Mouse (Mus musculus) hindbrain, postnatal 0 days (tissue): ENCODE data around the gene Adam12. TPM values are rescaled to one million over a fixed set of nuclear protein-coding genes. Genes with fewer than 3 reads are reported as not detected.

ENCODE experiments used
- ATAC-seq: fragments of 200-750 bp; cut with Nextera tagmentation; 2 replicates; pipeline ENCODE4 v1.8.0; 2017; ENCODE audit warnings: mild to moderate bottlenecking, moderate TSS enrichment, moderate library complexity
- DNase-seq: peaks from one replicate; pipeline ENCODE4 v3.0.0-alpha.2; 2015; ENCODE audit warnings: low spot score
- H3K27ac ChIP-seq: fragments of 300-500 bp; sonication (generic); 2 replicates; pipeline ENCODE4 v1.5.1; 2014; ENCODE audit warnings: mild to moderate bottlenecking
- H3K27me3 ChIP-seq: fragments of 300-500 bp; sonication (generic); 2 replicates; pipeline ENCODE4 v1.6.1; 2014; ENCODE audit warnings: low read length, mixed read lengths; ENCODE audit not compliant: insufficient read depth
- H3K36me3 ChIP-seq: fragments of 300-500 bp; sonication (generic); 2 replicates; pipeline ENCODE4 v1.6.1; 2014; ENCODE audit warnings: low read length, mixed read lengths; ENCODE audit not compliant: insufficient read depth
- H3K4me1 ChIP-seq: fragments of 300-500 bp; sonication (generic); 2 replicates; pipeline ENCODE4 v1.6.1; 2014; ENCODE audit warnings: antibody characterized with exemption, low read length, mixed read lengths; ENCODE audit not compliant: insufficient read depth
- H3K4me2 ChIP-seq: fragments of 300-500 bp; sonication (generic); 2 replicates; pipeline ENCODE4 v1.6.1; 2014; ENCODE audit warnings: low read depth, mild to moderate bottlenecking, low read length, moderate library complexity, mixed read lengths
- H3K4me3 ChIP-seq: fragments of 300-500 bp; sonication (generic); 2 replicates; pipeline ENCODE4 v1.5.1; 2014; ENCODE audit warnings: low read length
- H3K9ac ChIP-seq: fragments of 300-500 bp; sonication (generic); replicated peaks from 2 replicates; pipeline ENCODE4 v1.6.1; 2014; ENCODE audit warnings: mild to moderate bottlenecking, low read length, moderate library complexity, mixed read lengths
- H3K9me3 ChIP-seq: fragments of 300-500 bp; sonication (generic); 2 replicates; pipeline ENCODE4 v1.6.1; 2016; ENCODE audit warnings: low read length, mixed read lengths
- CTCF ChIP-seq: IDR thresholded peaks from 2 replicates; pipeline ENCODE4 v1.5.1; 2016; ENCODE audit warnings: antibody characterized with exemption, control low read depth, low read depth
- WGBS: fragments of 180-500 bp; shearing (Covaris S2); extraction: QIAGEN DNeasy Blood & Tissue Kit; methylation state at CpG from one replicate; pipeline ENCODE4 v1.1.7; 2014; 5-methylcytosine and 5-hydroxymethylcytosine counted together
- polyA plus RNA-seq: library from polyadenylated mRNA; unstranded; fragments of >200 nt; fragmentation: Nextera tagmentation; extraction: Ambion mirVana; gene quantifications from 2 replicates; pipeline ENCODE4 v1.2.1, GENCODE M21; 2015
- total RNA-seq: library from RNA; depleted of rRNA; stranded (reverse); fragments of >200 nt; gene quantifications from 2 replicates; pipeline ENCODE4 v1.2.3, GENCODE M21; 2014

Adam12 gene
- total and polyA plus RNA-seq, 2 experiments from 2014 or later, result 4.0 to 12.3 TPM

GRCm38 (mm10) chr7:133921291-133921690, 310.7 kb downstream of the Adam12 start:
- 85% methylated on average over 4 of the region's 4 CpGs for WGBS
- TF ChIP-seq CTCF, result no peak
- no peak for ATAC-seq

GRCm38 (mm10) chr7:133920724-133921123, 311.2 kb downstream of the Adam12 start:
- WGBS, result 75% methylated on average over 7 of the region's 7 CpGs
- Histone ChIP-seq H3K4me1 (peaks cover 12% of the 10 kb centered on the region), H3K27ac (no peak overlapping the region), H3K27me3 (no peaks in the 10 kb centered on the region), H3K4me2 (no peak overlapping the region), H3K9me3 (no peaks in the 10 kb centered on the region), H3K9ac (no peak overlapping the region), H3K4me3 (no peak overlapping the region), H3K36me3 (no peaks in the 10 kb centered on the region)
- no peak for DNase-seq
- ATAC-seq, result no peak
- no peak for TF ChIP-seq CTCF

More at GRCm38 (mm10) chr7:133921291-133921690, 310.7 kb downstream of the Adam12 start:
- H3K9ac ChIP-seq, result no peak overlapping the region
- H3K4me2 ChIP-seq, result no peak overlapping the region
- H3K4me3 ChIP-seq, result no peak overlapping the region
- H3K27ac ChIP-seq, result no peak overlapping the region
- DNase-seq, result no peak
- no peaks in the 10 kb centered on the region for H3K27me3 ChIP-seq
- H3K9me3 ChIP-seq, result no peaks in the 10 kb centered on the region
- peaks cover 12% of the 10 kb centered on the region for H3K4me1 ChIP-seq
- H3K36me3 ChIP-seq, result no peaks in the 10 kb centered on the region

- WGBS, result 78% methylated on average over 5 of the region's 5 CpGs
- TF ChIP-seq CTCF, result no peak
- Histone ChIP-seq H3K36me3 (no peaks in the 10 kb centered on the region), H3K4me1 (peaks cover 12% of the 10 kb centered on the region), H3K4me3 (no peak overlapping the region), H3K27ac (no peak overlapping the region), H3K9ac (no peak overlapping the region), H3K27me3 (no peaks in the 10 kb centered on the region), H3K9me3 (no peaks in the 10 kb centered on the region), H3K4me2 (no peak overlapping the region)
- no peak for ATAC-seq
- no peak for DNase-seq
Observed at GRCm38 (mm10) chr7:133919918-133920317, 312.0 kb downstream of the Adam12 start.

DNA sequence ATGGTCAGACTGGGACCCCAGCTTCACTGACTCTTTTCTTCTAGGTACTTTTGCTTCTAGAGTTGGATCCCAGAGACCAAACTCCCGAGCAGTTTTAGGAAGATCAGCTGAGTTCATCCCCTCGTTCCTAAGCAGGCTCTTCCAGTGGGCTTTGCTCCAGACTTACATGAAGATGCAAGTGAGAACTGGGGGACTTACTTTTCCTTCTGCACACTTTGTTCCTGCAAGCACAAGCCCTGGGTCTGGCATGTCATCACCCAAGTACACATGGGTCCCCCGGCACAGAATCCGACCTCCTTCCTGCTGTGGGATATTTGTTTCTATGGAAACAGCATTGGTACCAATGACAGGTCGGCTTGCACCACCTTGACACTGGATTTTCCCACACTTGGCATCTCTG, 312.6 kb downstream of the Adam12 start:
- 39% methylated on average over 5 of the region's 5 CpGs for WGBS
- Histone ChIP-seq H3K27me3 (no peaks in the 10 kb centered on the region), H3K4me2 (no peak overlapping the region), H3K9me3 (no peaks in the 10 kb centered on the region), H3K27ac (no peak overlapping the region), H3K4me1 (peaks cover 12% of the 10 kb centered on the region), H3K9ac (no peak overlapping the region), H3K36me3 (no peaks in the 10 kb centered on the region), H3K4me3 (no peak overlapping the region)
- no peak for TF ChIP-seq CTCF
- DNase-seq (no peak), ATAC-seq (no peak)

- H3K4me3 ChIP-seq, result no peak overlapping the region
- no peaks in the 10 kb centered on the region for H3K9me3 ChIP-seq
- H3K9ac ChIP-seq, result no peak overlapping the region
- H3K27ac ChIP-seq, result no peak overlapping the region
- H3K27me3 ChIP-seq, result no peaks in the 10 kb centered on the region
- TF ChIP-seq CTCF, result no peak
- H3K4me1 ChIP-seq, result peaks cover 7% of the 10 kb centered on the region; the same call in 1 of the 2 replicates
- DNase-seq, result no peak
- 92% methylated on average over 9 of the region's 9 CpGs for WGBS
- H3K4me2 ChIP-seq, result no peak overlapping the region
- H3K36me3 ChIP-seq, result no peaks in the 10 kb centered on the region
- ATAC-seq, result no peak
Observed at GRCm38 (mm10) chr7:133916230-133916629, 315.7 kb downstream of the Adam12 start.

GRCm38 (mm10) chr7:133911881-133912280, 320.1 kb downstream of the Adam12 start:
- Histone ChIP-seq H3K4me3 (no peak overlapping the region), H3K4me2 (no peak overlapping the region), H3K27ac (no peak overlapping the region), H3K4me1 (no peaks in the 10 kb centered on the region), H3K36me3 (no peaks in the 10 kb centered on the region), H3K9ac (no peak overlapping the region), H3K9me3 (no peaks in the 10 kb centered on the region), H3K27me3 (no peaks in the 10 kb centered on the region)
- DNase-seq, result no peak
- ATAC-seq, result no peak
- TF ChIP-seq CTCF, result no peak
- WGBS, result 86% methylated on average over 3 of the region's 3 CpGs

GRCm38 (mm10) chr7:133909833-133910375, 322.0 kb downstream of the Adam12 start:
- Histone ChIP-seq H3K27me3 (no peaks in the 10 kb centered on the region), H3K9me3 (no peaks in the 10 kb centered on the region), H3K4me1 (no peaks in the 10 kb centered on the region), H3K4me2 (no peak overlapping the region), H3K9ac (no peak overlapping the region), H3K36me3 (no peaks in the 10 kb centered on the region), H3K4me3 (no peak overlapping the region), H3K27ac (no peak overlapping the region)
- ATAC-seq (no peak), DNase-seq (no peak)
- no peak for TF ChIP-seq CTCF
- 74% methylated on average over 7 of the region's 7 CpGs for WGBS
